ENCODE assay signal across 8 mouse cellular contexts in genomic region chr8:111536978-111537764, GRCm38 (mm10). TPM values are rescaled to one million over a fixed set of nuclear protein-coding genes. Genes with fewer than 3 reads are reported as not detected.
DNase-seq lines count a peak whose midpoint lies in the region; ATAC-seq and TF ChIP-seq lines count a peak whose summit lies in the region.

No protein-coding gene starts in this region.

- peak; percentile 33 for DNase-seq in CH12.LX (ENCODE audit: extremely low read depth)
- peak; percentile 64 for DNase-seq in hindbrain, embryonic 11.5 days (ENCODE audit: low spot score)
- peak; percentile 29 to 60 for DNase-seq in layer of hippocampus, postnatal 25 days (ENCODE audit: extremely low spot score in 1 of 2, low spot score in 1 of 2)
- DNase-seq in lung, postnatal 10 days: peak; percentile 51
- peak; percentile 47 for DNase-seq in retina, embryonic 14.5 days (ENCODE audit: low spot score)
- DNase-seq in thymus, postnatal 36 days: peak; percentile 79 to 84

- dilution Hi-C loops in CH12.LX (cut with MboI; ENCODE audit: extremely low pct_ligation_motif_present, extremely low pct_unique_long_range_greater_than_20kb, low sequenced_read_pairs): no loop called here

- peaks cover 0 to 6% of the 10 kb centered on the region in 2 experiments for H3K36me3 ChIP-seq in CH12.LX (replicated peaks in 1 of 2; ENCODE audit: control insufficient read depth in 1 of 2, insufficient read depth in 1 of 2, low read length in 1 of 2)
- no peaks in the 10 kb centered on the region for H3K36me3 ChIP-seq in hindbrain, embryonic 11.5 days (ENCODE audit: control insufficient read depth, insufficient read depth, low read length)

- TF ChIP-seq EP300 in CH12.LX (IDR thresholded peaks at IDR 0.05; ENCODE audit: low read length): no peak

- no peak for TF ChIP-seq POLR2A in CH12.LX (IDR thresholded peaks at IDR 0.05; ENCODE audit: low read depth, low read length)

- H3K4me2 ChIP-seq in CH12.LX (ENCODE audit: insufficient read depth, low read depth, poor library complexity, severe bottlenecking): peak overlapping the region; percentile 91
- peak overlapping the region; percentile 81 for H3K4me2 ChIP-seq in hindbrain, embryonic 11.5 days (replicated peaks; ENCODE audit: low read depth, low read length)

- under 1% methylated on average over 63 of the region's 64 CpGs for WGBS in hindbrain, embryonic 11.5 days

- peak; percentile 66 for ATAC-seq in erythroid progenitor cell, adult 5-6 weeks (replicated peaks; ENCODE audit: low FRiP score, poor library complexity, severe bottlenecking)
- ATAC-seq in hindbrain, embryonic 11.5 days (ENCODE audit: low FRiP score): peak; percentile 61

- peak overlapping the region; percentile 89 for H3K9ac ChIP-seq in CH12.LX (ENCODE audit: insufficient read depth, low read depth)
- peak overlapping the region; percentile 97 for H3K9ac ChIP-seq in hindbrain, embryonic 11.5 days (ENCODE audit: low read depth, low read length)

- no peaks in the 10 kb centered on the region for H3K27me3 ChIP-seq in CH12.LX (replicated peaks)
- no peaks in the 10 kb centered on the region for H3K27me3 ChIP-seq in hindbrain, embryonic 11.5 days (ENCODE audit: control insufficient read depth, insufficient read depth, low read length)

- no peak overlapping the region for H3K27ac ChIP-seq in CH12.LX (ENCODE audit: insufficient read depth, low read depth)
- peak overlapping the region; percentile 89 for H3K27ac ChIP-seq in brown adipose tissue, adult 24 weeks (replicated peaks; ENCODE audit: low read depth, low read length)
- peak overlapping the region; percentile 95 for H3K27ac ChIP-seq in hindbrain, embryonic 11.5 days (ENCODE audit: low read depth, low read length)

- peaks cover 0 to 44% of the 10 kb centered on the region in 2 experiments; a peak in 2 of 4 replicates for H3K4me1 ChIP-seq in CH12.LX (ENCODE audit: control insufficient read depth in 1 of 2, insufficient read depth in 2 of 2)
- peaks cover 13% of the 10 kb centered on the region for H3K4me1 ChIP-seq in brown adipose tissue, adult 24 weeks (ENCODE audit: control insufficient read depth, insufficient read depth, insufficient read length, low read length)
- H3K4me1 ChIP-seq in hindbrain, embryonic 11.5 days (replicated peaks; ENCODE audit: control insufficient read depth, insufficient read depth, low read length): peaks cover 8% of the 10 kb centered on the region; the same call in 1 of the 2 replicates

- TF ChIP-seq RAD21 in CH12.LX (IDR thresholded peaks at IDR 0.05; ENCODE audit: low read depth, low read length): no peak

- H3K4me3 ChIP-seq in CH12.LX (replicated peaks in 1 of 3; ENCODE audit: low read depth in 2 of 3, low read length in 2 of 3, poor library complexity in 1 of 3): peak overlapping the region; percentile 56 to 77 (median 65)
- peak overlapping the region; percentile 98 for H3K4me3 ChIP-seq in brown adipose tissue, adult 24 weeks (ENCODE audit: insufficient read depth, low read depth, low read length)
- H3K4me3 ChIP-seq in hindbrain, embryonic 11.5 days (ENCODE audit: low read depth, low read length): peak overlapping the region; percentile 78

- in situ Hi-C loops in CH12.LX (cut with MboI; ENCODE audit: low pct_ligation_motif_present, low pct_unique_long_range_greater_than_20kb, low sequenced_read_pairs): no loop called here

- H3K9me3 ChIP-seq in CH12.LX (replicated peaks; ENCODE audit: low read length): no peaks in the 10 kb centered on the region
- H3K9me3 ChIP-seq in hindbrain, embryonic 11.5 days (ENCODE audit: control insufficient read depth, low read length): no peaks in the 10 kb centered on the region

- TF ChIP-seq CTCF in CH12.LX (conservative IDR thresholded peaks at IDR 0.05 in 1 of 2, IDR thresholded peaks at IDR 0.05 in 1 of 2; ENCODE audit: low read depth in 2 of 2, low read length in 2 of 2): no peak

- H3K79me2 ChIP-seq in CH12.LX (replicated peaks; ENCODE audit: control insufficient read depth, extremely low read depth, insufficient read depth, poor library complexity, severe bottlenecking): no peaks in the 10 kb centered on the region

TF ChIP-seq in CH12.LX, 34 proteins besides CTCF, POLR2A, EP300 and RAD21:
- TF ChIP-seq MXI1 (IDR thresholded peaks at IDR 0.05; ENCODE audit: low read depth, low read length): peak; percentile 22
- no peak for TF ChIP-seq NRF1 (IDR thresholded peaks at IDR 0.05; ENCODE audit: low read depth, low read length)
- peak; percentile 21; the same call in 1 of the 2 replicates for TF ChIP-seq UBTF (IDR thresholded peaks at IDR 0.05; ENCODE audit: low read depth, low read length)

RNA-seq across cellular contexts. Expression of gene Znrf1, which starts 1.3 kb away (rescaled TPM):
- total RNA-seq in CH12.LX (2012; rRNA removed) (9.3 and 10.7 TPM in 2 replicates), CH12.LX (2014; rRNA removed) (9.5 and 11.6 TPM in 2 replicates)
- polyA plus RNA-seq in CH12.LX (2012; ENCODE audit: insufficient read length, low read depth): 21.2 and 25.3 TPM in 2 replicates
- 17.6 and 24.9 TPM in 2 replicates for polyA plus RNA-seq in brown adipose tissue, adult 24 weeks (2012; ENCODE audit: insufficient read depth, insufficient read length, missing spikeins)
- 7.9 and 19.7 TPM in 2 replicates for total RNA-seq in erythroid progenitor cell, adult 5-6 weeks (2015; ENCODE audit: low replicate concordance)
- total RNA-seq in erythroid progenitor cell, adult 5-6 weeks (2017; ENCODE audit: low replicate concordance): 4.8 and 13.7 TPM in 2 replicates
- polyA plus RNA-seq in hindbrain, embryonic 11.5 days (2014; fragmentation: Nextera tagmentation; extraction: Ambion mirVana): 48.3 and 48.7 TPM in 2 replicates
- total RNA-seq in layer of hippocampus, postnatal 25 days (2021): 100 to 1,000 TPM; 106 to 116 TPM

RNA-seq across cellular contexts. Expression of gene Wdr59, which starts 15.3 kb away (rescaled TPM):
- total RNA-seq in CH12.LX (2012; rRNA removed) (5.6 and 6.2 TPM in 2 replicates), CH12.LX (2014; rRNA removed) (6.8 and 8.1 TPM in 2 replicates)
- polyA plus RNA-seq in CH12.LX (2012; ENCODE audit: insufficient read length, low read depth): 15.6 TPM in 2 replicates
- 4.5 and 4.6 TPM in 2 replicates for polyA plus RNA-seq in brown adipose tissue, adult 24 weeks (2012; ENCODE audit: insufficient read depth, insufficient read length, missing spikeins)
- 1.4 and 2.5 TPM in 2 replicates for total RNA-seq in erythroid progenitor cell, adult 5-6 weeks (2015; ENCODE audit: low replicate concordance)
- total RNA-seq in erythroid progenitor cell, adult 5-6 weeks (2017; ENCODE audit: low replicate concordance): 0.98 and 1.3 TPM in 2 replicates
- 2.9 and 4.6 TPM in 2 replicates for polyA plus RNA-seq in hindbrain, embryonic 11.5 days (2014; fragmentation: Nextera tagmentation; extraction: Ambion mirVana)
- 10 to 100 TPM; 23.5 to 24.8 TPM for total RNA-seq in layer of hippocampus, postnatal 25 days (2021)

Comparison
In these comparisons a context has a peak if more than half of its experiments do, and no peak if none do; other contexts are left out.
1. RNA of gene Znrf1, which starts 1.3 kb away (total RNA-seq): 106 to 116 TPM in layer of hippocampus, postnatal 25 days; 4.8 to 19.7 TPM in erythroid progenitor cell, adult 5-6 weeks and 9.3 to 11.6 TPM in CH12.LX; every median in the first group is over 4 times any median in the second.
2. Peak in every context shown above with its lines, with median percentiles within 50 percentile points of each other: DNase-seq and H3K4me3 ChIP-seq.